Mouse (Mus musculus) MEL (cell line): ENCODE results near the gene Psmd8. TPM values are rescaled to one million over a fixed set of nuclear protein-coding genes. Genes with fewer than 3 reads are reported as not detected.

Experiments used
- DNase-seq: peaks from one replicate; pipeline ENCODE4 v3.0.0; 2011; ENCODE audit warnings: low read depth, low spot score
- H3K27ac ChIP-seq: 2 replicates; pipeline ENCODE4 v1.5.1; 2012; ENCODE audit warnings: low read depth, mild to moderate bottlenecking, control low read depth, low read length, moderate library complexity; ENCODE audit not compliant: control insufficient read depth
- H3K27me3 ChIP-seq, 2 experiments: fragments of 150-350 bp in 1 of 2; sonication (generic) in 1 of 2; 2 replicates each; pipeline ENCODE4 v1.6.1; 2012; ENCODE audit warnings: low read length in 2 of 2, mild to moderate bottlenecking in 2 of 2, improper control_type of control experiment in 1 of 2, moderate library complexity in 1 of 2; ENCODE audit not compliant: insufficient read depth in 2 of 2, control insufficient read depth in 1 of 2
- H3K36me3 ChIP-seq, 2 experiments: 2 replicates each; pipeline ENCODE4 v1.6.1; 2012 to 2014; ENCODE audit warnings: low read length in 2 of 2, improper control_type of control experiment in 1 of 2, inconsistent platforms in 1 of 2, mild to moderate bottlenecking in 1 of 2; ENCODE audit not compliant: insufficient read depth in 2 of 2, control insufficient read depth in 1 of 2
- H3K4me1 ChIP-seq, 2 experiments: fragments of 150-350 bp in 1 of 2; sonication (generic) in 1 of 2; 2 replicates each; pipeline ENCODE4 v1.6.1; 2012; ENCODE audit warnings: low read length in 2 of 2, improper control_type of control experiment in 1 of 2, mild to moderate bottlenecking in 1 of 2; ENCODE audit not compliant: insufficient read depth in 2 of 2, control insufficient read depth in 1 of 2
- H3K4me3 ChIP-seq, 2 experiments: fragments of 150-350 bp in 1 of 2; sonication (generic) in 1 of 2; 2 replicates each; pipeline ENCODE4 v1.5.1; 2012; ENCODE audit warnings: low read depth in 2 of 2, low read length in 2 of 2, mild to moderate bottlenecking in 2 of 2, moderate library complexity in 2 of 2, control low read depth in 1 of 2, improper control_type of control experiment in 1 of 2; ENCODE audit not compliant: control insufficient read depth in 1 of 2, insufficient read depth in 1 of 2
- H3K79me2 ChIP-seq: 2 replicates; pipeline ENCODE4 v1.6.1; 2012; ENCODE audit warnings: mild to moderate bottlenecking, low read length, moderate library complexity; ENCODE audit not compliant: control insufficient read depth, poor library complexity, insufficient read depth
- H3K9ac ChIP-seq: 2 replicates; pipeline ENCODE4 v1.6.1; 2012; ENCODE audit warnings: low read depth, mild to moderate bottlenecking, control low read depth, low read length, moderate library complexity; ENCODE audit not compliant: control insufficient read depth, poor library complexity, severe bottlenecking
- H3K9me3 ChIP-seq: fragments of 150-350 bp; sonication (generic); replicated peaks from 2 replicates; pipeline ENCODE4 v1.6.1; 2012; ENCODE audit warnings: mild to moderate bottlenecking, low read length, improper control_type of control experiment, moderate library complexity; ENCODE audit not compliant: insufficient read depth
- CTCF ChIP-seq, 3 experiments: IDR thresholded peaks in 2 of 3; conservative IDR thresholded peaks in 1 of 3; 2 replicates each; pipeline ENCODE4 v1.5.1; 2011 to 2012; ENCODE audit warnings: low read length in 3 of 3, low read depth in 2 of 3, mild to moderate bottlenecking in 2 of 3, improper control_type of control experiment in 1 of 3, inconsistent platforms in 1 of 3, mixed read lengths in 1 of 3, moderate library complexity in 1 of 3; ENCODE audit not compliant: control insufficient read depth in 1 of 3, insufficient read depth in 1 of 3, poor library complexity in 1 of 3, severe bottlenecking in 1 of 3
- ETS1 ChIP-seq: IDR thresholded peaks from 2 replicates; pipeline ENCODE4 v1.6.1; 2012; ENCODE audit warnings: low read depth, mild to moderate bottlenecking, inconsistent platforms, low read length, improper control_type of control experiment, moderate library complexity
- GABPA ChIP-seq: IDR thresholded peaks from 2 replicates; pipeline ENCODE4 v1.6.1; 2012; ENCODE audit warnings: low read depth, mild to moderate bottlenecking, inconsistent platforms, low read length, improper control_type of control experiment, moderate library complexity
- HCFC1 ChIP-seq: IDR thresholded peaks from 2 replicates; pipeline ENCODE4 v1.6.1; 2012; ENCODE audit warnings: low read depth, mild to moderate bottlenecking, inconsistent platforms, low read length, improper control_type of control experiment, moderate library complexity
- MAFK ChIP-seq: IDR thresholded peaks from 2 replicates; pipeline ENCODE4 v1.6.1; 2011; ENCODE audit warnings: low read depth, mild to moderate bottlenecking, low read length, improper control_type of control experiment, borderline replicate concordance
- MAX ChIP-seq: IDR thresholded peaks from 2 replicates; pipeline ENCODE4 v1.6.1; 2011; ENCODE audit warnings: low read length, improper control_type of control experiment
- MAZ ChIP-seq: IDR thresholded peaks from 2 replicates; pipeline ENCODE4 v1.6.1; 2012; ENCODE audit warnings: low read depth, mild to moderate bottlenecking, inconsistent platforms, low read length, improper control_type of control experiment
- MXI1 ChIP-seq: IDR thresholded peaks from 2 replicates; pipeline ENCODE4 v1.6.1; 2011; ENCODE audit warnings: mild to moderate bottlenecking, low read depth, low read length, improper control_type of control experiment
- MYB ChIP-seq: IDR thresholded peaks from 2 replicates; pipeline ENCODE4 v1.6.1; 2011; ENCODE audit warnings: mild to moderate bottlenecking, low read depth, low read length, improper control_type of control experiment
- MYC ChIP-seq: IDR thresholded peaks from 2 replicates; pipeline ENCODE4 v1.6.1; 2011; ENCODE audit warnings: low read depth, mild to moderate bottlenecking, low read length, improper control_type of control experiment, moderate library complexity
- POLR2A ChIP-seq, 2 experiments: IDR thresholded peaks; 2 replicates each; pipeline ENCODE4 v1.6.1; 2011 to 2012; ENCODE audit warnings: low read length in 2 of 2, mild to moderate bottlenecking in 2 of 2, control low read depth in 1 of 2, improper control_type of control experiment in 1 of 2, low read depth in 1 of 2, moderate library complexity in 1 of 2; ENCODE audit not compliant: control insufficient read depth in 1 of 2, insufficient read depth in 1 of 2, poor library complexity in 1 of 2
- POLR2AphosphoS2 ChIP-seq: IDR thresholded peaks from 2 replicates; pipeline ENCODE4 v1.6.1; 2011; ENCODE audit warnings: low read length, improper control_type of control experiment
- RAD21 ChIP-seq: IDR thresholded peaks from 2 replicates; pipeline ENCODE4 v1.6.1; 2011; ENCODE audit warnings: mild to moderate bottlenecking, low read depth, low read length, improper control_type of control experiment
- RCOR1 ChIP-seq: IDR thresholded peaks from 2 replicates; pipeline ENCODE4 v1.6.1; 2012; ENCODE audit warnings: low read depth, mild to moderate bottlenecking, inconsistent platforms, low read length, improper control_type of control experiment
- SIN3A ChIP-seq: IDR thresholded peaks from 2 replicates; pipeline ENCODE4 v1.6.1; 2012; ENCODE audit warnings: low read length, improper control_type of control experiment, inconsistent platforms
- TBP ChIP-seq: IDR thresholded peaks from 2 replicates; pipeline ENCODE4 v1.8.0; 2011; ENCODE audit warnings: low read depth, low read length, improper control_type of control experiment
- TCF12 ChIP-seq: IDR thresholded peaks from 2 replicates; pipeline ENCODE4 v1.6.1; 2014; ENCODE audit warnings: low read depth, mild to moderate bottlenecking, inconsistent platforms, low read length, improper control_type of control experiment, moderate library complexity
- USF2 ChIP-seq, 2 experiments: IDR thresholded peaks; 2 replicates each; pipeline ENCODE4 v1.6.1; 2011 to 2012; ENCODE audit warnings: improper control_type of control experiment in 2 of 2, low read length in 2 of 2, borderline replicate concordance in 1 of 2, inconsistent platforms in 1 of 2, low read depth in 1 of 2, mild to moderate bottlenecking in 1 of 2; ENCODE audit not compliant: insufficient read depth in 1 of 2
- ZKSCAN1 ChIP-seq: IDR thresholded peaks from 2 replicates; pipeline ENCODE4 v1.6.1; 2012; ENCODE audit warnings: low read depth, mild to moderate bottlenecking, inconsistent platforms, low read length, improper control_type of control experiment, moderate library complexity
- ZNF384 ChIP-seq: IDR thresholded peaks from 2 replicates; pipeline ENCODE4 v1.6.1; 2012; ENCODE audit warnings: low read depth, mild to moderate bottlenecking, inconsistent platforms, low read length, improper control_type of control experiment
- polyA plus RNA-seq, 2 experiments: library from polyadenylated mRNA; stranded (reverse) in 1 of 2; unstranded in 1 of 2; fragments of >175 nt in 1 of 2; fragments of >200 nt in 1 of 2; gene quantifications; 2 replicates each; pipeline versions ENCODE4 v1.2.1 to v1.2.4; 2012; ENCODE audit warnings: low replicate concordance in 2 of 2, low read depth in 1 of 2; ENCODE audit not compliant: insufficient read length in 2 of 2, insufficient read depth in 1 of 2, missing spikeins in 1 of 2
- total RNA-seq: library from RNA; depleted of rRNA; stranded (reverse); fragments of 300-350 nt; gene quantifications from 2 replicates; pipeline ENCODE4 v1.2.3, GENCODE M21; 2012

The Psmd8 gene
- total and polyA plus RNA-seq, 3 experiments: 159 to 196 TPM; not detected in 1

- Histone ChIP-seq H3K27ac (no peak overlapping the region), H3K79me2 (no peaks in the 10 kb centered on the region), H3K4me3 (no peak overlapping the region), H3K9ac (no peak overlapping the region), H3K9me3 (no peaks in the 10 kb centered on the region), H3K36me3 (peaks cover 0 to 2% of the 10 kb centered on the region in 2 experiments; a peak in 2 of 4 replicates), H3K27me3 (no peaks in the 10 kb centered on the region), H3K4me1 (peaks cover 2 to 12% of the 10 kb centered on the region in 2 experiments)
- TF ChIP-seq RAD21 (no peak), MAX (no peak), USF2 (IDR thresholded peaks at IDR 0.05; ENCODE audit: borderline replicate concordance in 1 of 2, insufficient read depth in 1 of 2, low read depth in 1 of 2, low read length in 2 of 2) (no peak), TBP (no peak)
- no peak for DNase-seq
Measured at GRCm38 (mm10) chr7:29148771-29149170, 31.7 kb downstream of the Psmd8 start.

- no peak overlapping the region for H3K4me3 ChIP-seq
- peaks cover 5 to 16% of the 10 kb centered on the region in 2 experiments for H3K4me1 ChIP-seq
- DNase-seq: no peak
- no peak overlapping the region for H3K9ac ChIP-seq
- no peaks in the 10 kb centered on the region for H3K27me3 ChIP-seq
- H3K27ac ChIP-seq: no peak overlapping the region
- no peaks in the 10 kb centered on the region for H3K79me2 ChIP-seq
- no peaks in the 10 kb centered on the region for H3K9me3 ChIP-seq
- no peak for TF ChIP-seq GABPA
- no peak for TF ChIP-seq MXI1
- TF ChIP-seq HCFC1: no peak
- TF ChIP-seq POLR2A (IDR thresholded peaks at IDR 0.05; ENCODE audit: control insufficient read depth in 1 of 2, insufficient read depth in 1 of 2, low read depth in 1 of 2, low read length in 2 of 2, poor library complexity in 1 of 2): no peak
- no peak for TF ChIP-seq CTCF (IDR thresholded peaks at IDR 0.05 in 2 of 3, conservative IDR thresholded peaks at IDR 0.05 in 1 of 3; ENCODE audit: control insufficient read depth in 1 of 3, insufficient read depth in 1 of 3, low read depth in 2 of 3, low read length in 3 of 3, poor library complexity in 1 of 3, severe bottlenecking in 1 of 3)
- TF ChIP-seq MAZ: no peak
- TF ChIP-seq POLR2AphosphoS2: no peak
- no peak for TF ChIP-seq MYC
- no peak for TF ChIP-seq ZNF384
- no peak for TF ChIP-seq MAFK
- TF ChIP-seq SIN3A: no peak
- no peak for TF ChIP-seq TCF12
- no peak for TF ChIP-seq MYB
- TF ChIP-seq ETS1: no peak
- no peak for TF ChIP-seq ZKSCAN1
- no peak for TF ChIP-seq RCOR1
- H3K36me3 ChIP-seq: peaks cover 0 to 6% of the 10 kb centered on the region in 2 experiments; a peak in 2 of 4 replicates
Measured at GRCm38 (mm10) chr7:29146625-29147367, 33.7 kb downstream of the Psmd8 start.
